Mouse (Mus musculus): ENCODE results near the gene Mindy3. TPM values are rescaled to one million over a fixed set of nuclear protein-coding genes. Genes with fewer than 3 reads are reported as not detected.

The Mindy3 gene
- polyA plus RNA-seq, 1 experiment from 2014 or later: 37.1 TPM

GRCm38 (mm10) chr2:12297287-12297686 is 122.0 kb downstream of the Mindy3 start:
- H3K4me2 ChIP-seq: no peak overlapping the region
- 80% methylated on average over 5 of the region's 5 CpGs for WGBS
- H3K9me3 ChIP-seq (replicated peaks): no peaks in the 10 kb centered on the region
- H3K36me3 ChIP-seq: no peaks in the 10 kb centered on the region
- no peak overlapping the region for H3K4me3 ChIP-seq (replicated peaks)
- H3K9ac ChIP-seq: no peak overlapping the region
- peaks cover 8% of the 10 kb centered on the region; the same call in 1 of the 2 replicates for H3K27me3 ChIP-seq
- H3K27ac ChIP-seq: no peak overlapping the region
- H3K4me1 ChIP-seq: peaks cover 29% of the 10 kb centered on the region
- ATAC-seq (replicated peaks; ENCODE audit: low FRiP score): no peak

Other genes starting within 250 kb of the Mindy3 start
- gene Itga8, start 117.5 kb downstream of the Mindy3 start, polyA plus RNA-seq (2015; fragmentation: Nextera tagmentation; extraction: Ambion mirVana): 39.1 and 39.8 TPM in 2 replicates

All from kidney, embryonic 15.5 days (tissue).